Mouse (Mus musculus) heart, adult 2 months (tissue): ENCODE measurements at regions not wholly inside any gene's neighbourhood (a gene's known extent, or its start where the extent isn't known, plus 50 kb on each side); places are given as distances from the start of the nearest gene placed in this dataset.

Source experiments
- CTCF ChIP-seq: fragments of 200-600 bp; IDR thresholded peaks from 2 replicates; pipeline ENCODE4 v1.8.1; 2022; ENCODE audit warnings: antibody characterized with exemption, mild to moderate bottlenecking, moderate library complexity
- POLR2A ChIP-seq: fragments of 200-500 bp; IDR thresholded peaks from 2 replicates; pipeline ENCODE4 v1.6.1; 2011; ENCODE audit warnings: mild to moderate bottlenecking, low read depth, low read length, control low read depth; ENCODE audit not compliant: insufficient read depth

GRCm38 (mm10) chr13:35226142-35226829, 199.4 kb upstream of the Eci2 start:
- TF ChIP-seq CTCF (no peak), POLR2A (no peak)
